Mouse (Mus musculus): ENCODE measurements around the gene Atoh8.

The Atoh8 gene

DNA sequence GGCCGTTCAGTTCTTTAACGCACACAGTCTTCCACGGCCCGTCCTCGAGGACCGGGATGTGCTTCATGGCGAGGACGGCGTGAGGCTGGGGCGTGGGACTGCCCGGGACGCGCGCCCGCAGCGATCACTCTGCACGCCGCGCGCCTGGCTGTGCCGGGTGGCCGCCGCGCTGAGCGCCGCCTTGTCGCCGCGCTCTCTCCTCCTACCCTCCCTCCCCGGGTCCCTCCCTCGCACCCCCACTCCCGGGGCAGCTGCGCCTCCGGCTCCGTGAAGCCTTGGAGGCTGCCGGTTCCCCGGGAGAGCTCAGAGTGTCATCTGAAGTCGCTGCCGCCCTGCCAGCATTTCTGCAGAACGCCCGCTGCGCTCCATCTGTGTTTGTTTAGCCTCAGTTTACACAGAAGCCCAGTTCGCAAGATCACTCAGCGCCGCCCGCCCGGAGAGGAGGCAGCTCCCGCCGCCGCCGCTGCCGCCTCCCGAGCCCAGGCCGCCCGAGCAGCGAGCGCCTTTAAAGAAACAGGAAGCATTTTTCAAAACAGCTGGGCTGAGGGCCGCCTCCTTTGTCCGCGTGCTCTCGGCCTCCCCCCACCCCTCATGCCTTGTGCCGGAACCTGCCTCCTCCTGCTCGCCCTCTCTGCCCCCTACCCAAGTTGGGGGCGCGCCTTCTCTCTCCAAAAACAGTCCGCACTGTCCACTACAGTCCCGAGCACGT lies at the start of gene Atoh8:
TSS of gene Atoh8 (minus strand) at position 480 of the 709 bp plus-strand sequence.
- DNase-seq (ENCODE audit: low read depth): peak; percentile 39

DNA sequence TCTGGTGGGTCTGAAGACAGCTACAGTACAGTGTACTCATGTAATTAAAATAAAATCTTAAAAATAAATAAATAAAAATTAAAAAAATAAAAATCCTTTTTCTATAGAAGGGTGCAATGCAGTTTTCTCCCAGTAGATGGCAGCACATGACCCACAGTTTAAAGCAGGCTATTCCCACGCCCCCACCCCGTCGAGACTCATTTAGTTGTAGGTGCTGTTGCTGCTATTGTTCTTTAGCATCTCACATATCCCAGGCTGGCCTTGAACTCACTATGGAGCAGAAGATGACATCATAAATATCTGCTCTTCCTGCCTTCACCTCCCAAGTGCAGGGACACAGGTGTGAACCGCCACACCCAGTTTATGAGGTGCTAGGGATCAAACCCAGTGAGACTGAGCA lies 48.5 kb upstream of the Atoh8 start:
- peak; percentile 66 for DNase-seq (ENCODE audit: low read depth)

DNA sequence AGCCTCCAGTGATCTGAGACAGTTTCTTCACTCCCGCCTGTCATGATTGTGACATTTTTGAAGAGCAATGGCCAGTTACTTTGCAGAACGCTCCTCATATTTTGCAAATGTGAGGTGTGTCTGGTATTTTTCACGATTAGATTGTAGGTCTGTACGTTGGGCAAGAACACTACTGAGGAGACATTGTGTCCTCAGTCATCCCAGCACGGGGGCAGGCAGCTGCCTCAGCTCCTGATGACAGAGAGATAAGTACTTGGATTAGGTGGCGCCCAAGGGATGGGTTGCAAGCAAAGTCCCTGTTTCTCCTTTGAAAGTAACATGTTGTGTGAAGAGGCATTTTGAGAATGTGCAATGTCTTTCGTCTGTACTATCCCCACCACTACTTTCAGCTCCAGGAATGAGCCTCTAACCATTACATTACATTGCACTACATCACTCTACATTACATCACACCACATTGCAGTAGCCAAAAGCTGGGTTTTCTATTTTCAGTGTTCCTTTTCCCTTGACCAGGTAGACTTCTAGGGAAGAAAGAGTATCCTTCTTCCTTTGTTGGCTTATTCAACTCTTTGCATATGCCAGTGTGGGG lies 45.1 kb upstream of the Atoh8 start:
- no peak for DNase-seq (ENCODE audit: low read depth)

DNA sequence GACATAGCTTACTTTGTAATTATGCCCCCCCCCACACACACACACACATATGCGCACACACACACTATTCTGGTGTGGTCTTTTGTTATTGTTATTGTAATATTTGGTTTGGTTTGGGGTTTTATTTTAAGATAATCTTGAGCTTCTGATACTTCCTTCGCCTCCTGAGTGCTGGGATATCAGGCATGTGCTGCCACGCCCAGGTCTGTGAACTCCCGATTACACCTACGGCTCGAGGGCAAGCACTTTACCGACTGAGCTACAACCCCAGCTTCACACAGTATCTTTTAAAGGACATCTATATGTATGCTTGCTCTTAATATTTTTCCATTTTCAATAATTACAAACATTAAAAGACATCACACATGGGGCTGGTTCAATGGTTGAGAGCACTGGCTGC lies 44.1 kb upstream of the Atoh8 start:
- no peak for DNase-seq (ENCODE audit: low read depth)

DNA sequence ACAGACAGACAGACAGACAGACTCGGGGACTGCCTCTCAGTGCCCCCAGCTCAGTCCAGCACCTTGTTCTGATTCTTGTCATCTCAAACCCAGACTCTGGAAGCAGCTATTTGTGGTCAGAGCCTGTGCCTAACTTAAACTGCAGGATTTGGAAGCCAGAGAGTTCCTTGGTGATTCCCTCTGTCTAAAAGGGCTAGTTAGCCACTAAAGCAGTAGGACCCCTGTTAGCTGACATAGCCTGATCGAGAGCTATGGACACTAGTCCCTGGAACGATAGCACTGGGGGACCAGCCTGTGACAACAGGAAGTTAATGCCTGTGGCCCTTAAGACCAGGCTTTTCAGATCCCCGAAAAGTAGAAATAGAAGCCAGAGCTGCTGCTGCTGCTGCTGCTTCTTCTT lies 43.5 kb upstream of the Atoh8 start:
- DNase-seq (ENCODE audit: low read depth): no peak

DNA sequence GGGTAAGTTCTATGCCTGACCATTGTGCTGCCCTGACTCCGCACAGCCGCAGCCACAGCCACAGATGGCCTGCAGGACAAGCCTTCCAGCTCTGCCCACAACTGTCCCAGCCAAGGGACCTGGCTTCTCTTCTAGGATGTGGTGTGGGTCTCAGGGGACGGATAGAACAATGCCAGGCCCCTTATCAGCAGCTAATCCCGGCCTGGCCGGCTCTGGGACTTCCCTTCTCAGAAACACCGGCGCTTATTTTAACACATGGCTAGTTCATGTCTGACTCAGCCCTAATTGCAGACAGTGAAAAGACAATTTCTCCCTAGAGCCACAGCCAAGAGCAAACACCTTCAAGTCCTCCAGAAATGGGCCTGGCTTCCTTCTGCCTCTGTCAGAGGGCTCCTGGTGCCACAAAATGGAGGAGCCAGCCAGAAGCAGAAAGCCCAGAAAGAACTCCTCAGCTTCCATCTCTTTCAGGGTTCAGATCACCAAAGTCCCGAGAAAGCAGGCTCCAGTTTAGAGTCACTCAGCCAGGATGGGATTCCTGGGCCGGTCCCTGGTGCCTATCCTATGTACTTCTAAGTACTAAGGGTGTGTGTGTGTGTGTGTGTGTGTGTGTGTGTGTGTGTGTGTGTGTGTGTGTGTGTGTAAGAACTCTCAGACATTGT lies 42.3 kb upstream of the Atoh8 start:
- no peak for DNase-seq (ENCODE audit: low read depth)

DNA sequence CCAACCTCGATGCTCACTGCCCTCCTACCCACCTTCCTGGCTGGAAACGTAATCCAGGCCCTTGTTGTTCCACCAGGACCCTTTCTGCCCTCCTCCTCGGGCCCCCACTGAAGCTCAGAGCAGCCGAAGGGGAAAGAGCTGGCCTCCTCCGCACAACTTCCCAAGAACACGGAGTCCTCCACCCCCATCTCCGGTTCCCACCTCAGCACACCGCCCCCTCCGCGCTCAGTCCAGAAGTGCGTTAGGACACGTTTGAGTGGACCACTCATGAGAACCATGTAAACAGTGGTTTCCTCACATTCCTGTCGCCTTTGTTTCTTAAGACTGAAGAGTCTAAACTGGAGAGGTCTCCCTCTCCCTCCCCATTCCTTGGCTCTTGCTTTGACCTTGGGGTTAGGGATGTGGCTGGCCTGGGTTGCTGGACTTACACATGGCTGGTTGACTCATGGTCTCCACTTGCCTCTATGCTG lies 41.6 kb upstream of the Atoh8 start:
- DNase-seq (ENCODE audit: low read depth): no peak

DNA sequence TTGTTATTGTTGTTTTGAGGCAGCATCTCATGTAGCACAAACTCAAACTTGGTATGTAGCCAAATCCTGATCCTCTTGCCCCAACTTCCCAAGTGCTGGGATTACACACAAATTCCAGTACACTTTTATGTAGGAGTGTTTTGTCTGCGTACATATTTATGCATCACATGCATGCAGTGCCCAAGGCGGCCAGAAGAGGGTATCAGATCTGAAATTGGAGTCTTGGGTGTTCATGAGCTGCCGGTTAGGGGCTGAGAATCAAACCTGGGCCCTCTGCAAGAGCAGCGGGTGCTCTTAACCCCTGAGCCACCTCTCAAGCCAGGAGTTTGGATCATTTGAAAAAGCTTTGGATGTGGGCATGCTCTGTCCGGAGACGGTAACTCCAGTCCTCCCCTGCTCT lies 40.8 kb upstream of the Atoh8 start:
- DNase-seq (ENCODE audit: low read depth): no peak

DNA sequence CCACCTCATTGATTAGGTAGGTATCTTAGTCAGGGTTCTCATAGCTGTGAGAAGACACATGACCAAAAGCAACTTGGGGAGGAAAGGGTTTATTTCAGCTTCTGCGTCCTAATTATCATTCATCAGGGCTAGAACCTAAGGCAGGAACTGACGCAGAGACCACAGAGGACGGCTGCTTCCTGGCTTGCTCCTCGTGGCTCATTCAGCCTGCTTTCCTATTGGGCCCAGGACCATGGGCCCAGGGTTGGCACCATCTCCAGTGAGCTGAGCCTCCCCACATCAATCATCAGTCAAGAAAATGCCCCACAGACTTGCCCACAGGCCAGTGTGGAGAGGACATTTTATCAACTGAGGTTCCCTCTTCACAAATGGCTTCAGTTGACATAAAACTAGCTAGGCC lies 40.1 kb upstream of the Atoh8 start:
- no peak for DNase-seq (ENCODE audit: low read depth)

DNA sequence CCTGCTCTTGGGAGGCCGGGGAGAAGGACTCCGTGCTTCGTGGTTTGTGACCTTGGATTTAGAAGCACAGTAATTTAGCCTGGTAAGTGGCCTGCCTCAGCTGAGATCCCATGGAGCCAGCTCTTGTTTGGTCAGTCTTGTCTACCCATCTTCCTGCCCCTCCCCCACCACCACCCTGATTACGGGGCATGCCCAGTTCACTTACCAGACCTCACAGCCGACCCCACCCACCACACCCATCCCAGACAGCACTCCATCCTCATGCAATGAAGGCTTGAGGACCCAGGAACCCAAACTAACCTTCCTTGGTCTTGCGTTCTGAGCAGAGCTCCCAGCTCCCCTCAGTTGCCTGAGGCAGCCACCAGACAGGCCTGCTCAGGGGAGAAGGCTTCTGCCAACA lies 37.8 kb upstream of the Atoh8 start:
- DNase-seq (ENCODE audit: low read depth): no peak

DNA sequence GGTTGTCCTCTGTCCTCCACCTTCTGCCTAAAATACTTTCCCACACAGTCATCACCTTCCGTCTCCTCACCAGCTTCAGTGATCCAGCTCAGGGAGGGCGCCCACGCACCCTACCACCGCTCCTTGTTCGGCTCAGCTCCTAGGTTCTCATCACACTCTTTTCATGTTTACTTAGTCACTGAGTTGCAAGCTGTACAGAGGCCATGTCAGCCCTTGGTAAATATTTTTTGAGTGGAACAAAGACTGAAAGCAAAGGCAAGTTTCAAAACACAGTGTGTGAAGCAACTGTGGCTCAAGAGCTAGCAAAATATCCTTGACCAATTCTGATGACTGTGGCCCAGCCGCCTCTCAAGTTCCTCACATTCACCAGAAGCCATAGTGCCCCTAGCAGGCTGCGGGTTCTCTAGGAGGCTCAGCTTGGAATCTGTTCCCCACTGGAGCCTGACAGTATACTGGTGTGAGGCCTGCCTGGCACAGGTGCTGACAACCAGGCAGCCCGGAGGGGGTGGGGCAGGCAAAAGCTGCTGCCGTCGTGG lies 36.9 kb upstream of the Atoh8 start:
- no peak for DNase-seq (ENCODE audit: low read depth)

DNA sequence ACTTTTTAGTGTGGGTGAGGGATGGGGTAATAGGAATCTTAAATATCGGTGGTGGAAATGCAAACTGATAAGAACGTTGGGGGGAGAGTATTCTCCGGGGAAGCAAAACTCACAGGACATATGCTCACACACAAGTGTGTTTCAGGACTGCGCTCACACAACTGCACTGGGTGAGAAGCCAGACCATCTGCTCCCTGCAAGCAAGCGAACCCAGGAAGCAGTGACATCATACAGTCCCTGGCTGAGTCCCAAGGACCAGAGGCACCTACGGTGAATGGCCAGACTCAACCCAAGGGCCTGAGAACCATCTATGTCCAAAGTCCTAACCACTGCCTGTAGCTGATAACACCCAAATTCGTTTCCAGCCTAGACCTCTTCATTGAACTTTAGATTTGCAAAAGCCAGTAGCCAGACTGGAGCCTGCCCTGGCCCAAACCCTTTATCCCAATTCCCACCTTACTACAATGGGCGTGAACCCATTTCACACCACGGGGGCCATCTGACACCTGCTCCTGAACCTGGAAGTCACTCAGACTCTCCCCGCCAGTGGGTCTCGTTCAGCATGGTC lies 35.7 kb upstream of the Atoh8 start:
- DNase-seq (ENCODE audit: low read depth): no peak

DNA sequence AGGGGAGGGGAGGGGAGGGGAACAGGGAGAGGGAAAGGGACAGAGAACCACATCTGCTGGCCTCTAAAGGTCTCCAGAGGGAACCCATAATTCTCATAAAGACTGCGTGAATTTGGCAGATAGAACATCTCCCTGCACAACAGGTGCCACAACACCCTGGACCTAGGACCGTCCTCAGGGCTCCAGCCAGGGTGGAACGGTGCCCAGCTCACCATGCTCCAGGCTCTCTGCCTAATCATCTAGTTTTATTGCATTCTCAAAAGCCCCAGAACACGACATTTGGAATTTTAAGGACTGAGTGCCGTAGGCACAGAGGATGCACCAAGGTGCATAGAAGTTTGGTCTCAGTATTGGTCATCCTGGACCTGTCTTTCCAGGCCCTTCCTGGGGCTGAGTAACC lies 34.9 kb upstream of the Atoh8 start:
- DNase-seq (ENCODE audit: low read depth): no peak

DNA sequence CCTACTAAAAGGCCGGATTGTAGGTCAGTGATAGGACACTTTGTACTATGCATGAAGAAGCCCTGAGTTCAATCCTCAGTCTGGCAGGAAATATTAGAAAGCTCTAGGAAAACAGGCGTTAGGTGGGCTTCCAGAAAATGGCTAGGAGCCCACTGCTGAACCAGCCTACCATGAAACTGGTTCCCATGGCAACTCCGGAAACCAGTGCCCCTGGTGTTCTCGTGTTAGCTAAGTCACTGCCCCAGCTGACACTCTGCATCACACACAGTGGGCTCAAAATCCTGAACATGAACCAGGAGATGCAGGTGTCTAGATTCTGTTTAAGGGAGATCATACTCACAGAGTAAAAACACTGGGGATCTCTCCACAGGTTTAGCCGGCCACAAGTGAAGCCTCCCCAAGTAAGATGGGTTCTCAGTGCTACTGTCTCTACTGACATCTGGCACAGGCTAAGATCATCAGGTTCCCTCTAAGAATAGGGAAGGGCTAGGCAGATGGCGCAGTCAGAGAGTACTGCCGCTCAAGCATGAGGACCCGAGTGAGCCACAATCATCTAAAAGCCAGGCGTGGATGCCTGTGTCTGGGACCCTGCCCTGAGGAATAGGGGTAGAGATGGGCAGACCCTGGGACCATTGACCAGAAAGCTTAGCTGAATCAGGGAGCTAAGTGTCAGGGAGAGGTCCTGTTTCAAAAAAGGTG lies 32.9 kb upstream of the Atoh8 start:
- DNase-seq (ENCODE audit: low read depth): no peak

DNA sequence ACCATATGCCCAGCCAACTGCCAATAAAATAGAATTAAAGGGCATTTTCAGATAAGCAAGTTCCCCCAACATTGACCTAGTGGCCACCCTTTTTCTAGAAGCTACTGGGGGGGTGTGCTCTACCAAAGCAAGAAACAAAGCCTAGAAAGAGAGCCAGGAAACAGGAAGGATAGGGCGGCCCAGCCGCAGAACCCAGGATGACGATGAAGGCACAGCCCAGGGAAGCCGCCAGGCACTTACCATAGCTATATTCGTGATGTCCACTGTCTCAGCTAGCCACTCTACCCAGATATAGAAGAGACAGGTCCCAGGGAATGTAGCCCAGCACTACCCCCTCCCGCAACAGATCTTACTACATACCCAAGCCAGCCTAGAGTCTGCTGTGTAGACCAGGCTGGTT lies 30.3 kb upstream of the Atoh8 start:
- DNase-seq (ENCODE audit: low read depth): no peak

DNA sequence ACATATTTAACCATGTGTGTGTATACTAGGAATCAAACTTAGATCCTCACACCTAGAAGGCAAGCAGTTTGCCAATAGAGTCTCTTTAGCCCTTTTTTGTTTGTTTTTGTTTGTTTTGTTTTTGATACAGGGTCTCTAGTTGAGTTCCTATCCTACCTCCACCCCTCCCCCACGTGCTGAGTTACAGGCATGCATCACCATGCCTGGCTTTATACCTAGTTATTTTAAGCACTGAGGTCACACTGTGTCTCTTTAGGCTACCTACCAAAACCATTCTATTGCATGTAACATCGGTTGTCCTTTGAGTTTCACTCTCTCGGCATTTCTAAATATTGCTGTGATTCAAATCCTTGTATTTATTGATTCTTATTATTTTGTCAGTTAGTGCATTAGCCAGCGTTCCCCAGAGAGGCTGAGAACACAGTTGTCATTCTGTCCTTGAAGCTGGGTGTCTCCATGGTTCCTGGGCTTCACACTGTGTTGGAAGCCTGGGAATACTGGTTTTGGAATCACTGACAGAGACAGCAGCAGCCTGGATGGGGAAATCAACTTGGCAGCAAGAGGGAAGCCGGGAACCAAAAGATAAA lies 28.4 kb upstream of the Atoh8 start:
- no peak for DNase-seq (ENCODE audit: low read depth)

DNA sequence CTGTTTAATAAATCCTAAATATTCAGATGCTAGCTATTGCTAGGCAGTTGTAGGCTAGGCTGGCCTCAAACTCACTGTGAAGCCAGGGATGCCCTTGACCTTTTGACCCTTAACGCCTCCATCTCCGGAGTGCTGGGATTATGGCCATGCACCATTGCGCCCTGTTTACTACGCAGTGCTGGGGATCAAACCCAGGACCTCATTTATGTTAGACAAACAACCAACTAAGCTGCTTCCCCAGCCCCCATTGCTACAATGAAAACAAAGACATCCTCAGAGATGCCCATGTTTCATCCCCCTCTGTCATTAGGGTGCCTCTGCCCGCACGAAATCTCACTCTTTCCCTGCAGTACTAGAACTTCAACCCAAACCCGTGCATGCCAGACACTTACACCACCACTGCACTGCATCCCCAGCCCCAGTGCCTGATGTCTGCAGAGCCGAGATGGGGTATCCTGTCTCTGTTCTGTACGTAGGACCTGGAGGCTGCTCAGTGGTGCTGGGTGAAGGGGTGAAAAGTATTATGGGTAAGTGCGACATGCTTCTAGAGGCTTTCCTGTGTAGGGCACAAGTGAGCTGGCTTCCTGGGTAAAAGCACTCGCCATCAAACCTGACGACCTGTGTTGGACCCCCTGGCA lies 26.4 kb upstream of the Atoh8 start:
- DNase-seq (ENCODE audit: low read depth): no peak

DNA sequence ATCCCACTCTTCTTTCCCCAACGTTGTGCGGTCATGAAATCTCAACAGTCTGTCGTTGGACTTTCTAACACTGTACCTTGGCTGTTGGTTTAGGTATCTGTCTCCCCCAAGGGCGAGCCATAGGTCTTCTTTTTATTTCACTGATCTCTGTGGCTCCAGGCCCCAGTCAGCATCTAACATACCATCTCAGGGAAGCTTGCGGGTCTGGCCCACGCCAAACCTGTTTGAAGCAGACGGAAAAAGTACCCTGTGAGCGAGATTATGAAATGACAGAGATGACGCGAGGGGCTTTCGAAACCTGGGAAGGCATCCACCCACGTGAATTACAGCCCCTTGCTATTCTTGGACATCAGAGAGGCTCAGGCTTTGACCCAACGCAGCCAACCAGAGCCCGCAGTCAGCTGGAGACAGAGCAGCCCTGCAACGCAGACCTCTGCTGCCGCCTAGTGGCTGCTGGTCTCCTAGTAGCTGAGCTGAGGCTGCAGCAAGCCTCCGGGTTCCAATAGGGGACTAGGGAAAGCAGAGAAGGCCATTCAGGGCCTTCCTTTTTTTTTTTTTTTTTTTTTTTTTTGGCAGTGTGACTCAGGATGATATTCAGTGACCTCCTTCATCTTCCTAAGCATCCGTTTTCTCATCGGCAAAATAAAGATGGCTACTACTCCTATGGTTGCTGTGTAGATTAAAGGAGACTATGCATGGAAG lies 25.8 kb upstream of the Atoh8 start:
- DNase-seq (ENCODE audit: low read depth): peak; percentile 83

DNA sequence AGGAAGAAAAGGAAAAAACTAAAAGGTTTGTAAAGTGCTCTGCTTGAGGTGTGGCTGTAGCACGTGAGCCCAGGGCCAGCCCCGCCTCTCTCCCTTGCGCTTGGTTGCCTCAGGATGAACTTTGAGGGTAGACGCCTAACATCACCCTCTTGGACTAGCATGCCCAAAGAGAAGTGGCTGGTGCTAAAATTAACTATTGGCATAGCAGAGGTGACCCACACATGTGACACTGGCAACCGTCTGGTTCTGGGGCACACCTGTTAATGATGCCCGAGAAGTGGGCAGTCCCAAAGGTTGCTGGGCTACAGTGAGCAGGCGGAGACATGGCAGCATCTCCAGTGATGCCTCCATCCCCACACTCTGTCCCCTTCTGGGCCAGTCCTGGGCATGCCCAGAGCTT lies 24.1 kb upstream of the Atoh8 start:
- no peak for DNase-seq (ENCODE audit: low read depth)

DNA sequence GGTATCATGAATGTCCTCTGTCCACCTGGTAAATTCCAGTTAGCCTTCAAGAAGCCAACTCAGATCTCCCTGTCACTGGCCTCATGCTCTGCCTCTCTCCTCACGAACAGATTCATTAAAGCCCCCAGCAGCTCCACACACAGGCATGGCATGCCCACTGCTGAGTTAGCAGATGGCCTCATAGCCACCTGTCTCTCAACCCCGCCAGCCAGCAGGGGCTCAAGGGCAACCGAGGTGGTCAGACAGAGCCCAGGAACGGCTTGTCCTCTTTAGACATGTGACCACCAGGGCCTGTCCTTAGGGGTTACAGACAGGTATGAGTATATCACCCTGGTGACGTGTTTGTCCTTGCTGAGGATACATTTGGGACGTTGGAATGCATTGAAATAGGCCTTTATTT lies 19.9 kb upstream of the Atoh8 start:
- no peak for DNase-seq (ENCODE audit: low read depth)

DNA sequence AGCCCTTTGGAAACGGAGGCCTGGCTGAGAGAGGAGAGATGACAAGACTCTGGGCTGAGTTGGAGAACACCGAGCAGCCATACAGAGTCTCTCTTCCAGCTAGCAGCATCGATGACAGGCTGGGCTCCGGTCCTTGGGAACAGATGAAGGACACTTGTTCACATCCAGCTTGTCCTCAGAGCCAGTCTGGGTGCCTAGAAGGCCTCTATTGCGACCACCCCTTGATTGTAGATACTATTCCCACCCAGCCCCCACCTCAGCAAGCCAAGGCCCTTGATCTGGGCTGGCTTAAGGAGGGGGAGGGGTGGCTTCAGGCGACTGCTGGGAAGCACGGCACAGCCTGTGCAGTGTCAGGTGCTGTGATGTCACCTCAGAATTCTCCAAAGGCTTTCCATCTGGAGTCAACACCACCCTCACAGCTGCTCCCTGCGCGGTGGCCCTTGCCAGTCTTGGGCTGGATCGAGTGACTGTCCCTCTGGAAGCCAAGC lies 19.3 kb upstream of the Atoh8 start:
- DNase-seq (ENCODE audit: low read depth): no peak
